Mouse (Mus musculus) T-helper 1 cell (primary cell): ENCODE measurements at regions not wholly inside any gene's neighbourhood (a gene's known extent, or its start where the extent isn't known, plus 50 kb on each side); places are given as distances from the start of the nearest gene placed in this dataset.

Experiments used
- in situ Hi-C: fragments of 300-600 bp; cut with MboI, MseI; formaldehyde crosslinking; loops from one replicate; pipeline ENCODE4 v1.15.1; 2025; ENCODE audit warnings: high pct_unique_total_duplicates

- in situ Hi-C loops, result no loop called here
These were observed 155.6 kb upstream of the Itga1 start for GRCm38 (mm10) chr13:115257345-115257744.

- in situ Hi-C loops, result no loop called here
These were observed 150.8 kb upstream of the Itga1 start for GRCm38 (mm10) chr13:115252541-115252940.

GRCm38 (mm10) chr13:115231981-115232380 lies 130.2 kb upstream of the Itga1 start:
- in situ Hi-C loops, result loop anchor here (5.0 kb wide), 1 partner anchor 1480 kb away; no protein-coding TSS in a partner anchor

GRCm38 (mm10) chr13:115230494-115230893 lies 128.7 kb upstream of the Itga1 start:
- in situ Hi-C loops, result loop anchor here (5.0 kb wide), 1 partner anchor 1482 kb away; no protein-coding TSS in a partner anchor

- in situ Hi-C loops, result no loop called here
These were observed 125.1 kb upstream of the Itga1 start for GRCm38 (mm10) chr13:115226824-115227223.

GRCm38 (mm10) chr13:115219701-115220100 lies 117.9 kb upstream of the Itga1 start:
- in situ Hi-C loops, result loop anchor here (10.0 kb wide), 2 partner anchors 445 to 1485 kb away; no protein-coding TSS in a partner anchor

- in situ Hi-C loops, result loop anchor here (10.0 kb wide), 2 partner anchors 454 to 1494 kb away; no protein-coding TSS in a partner anchor
These were observed 109.5 kb upstream of the Itga1 start for GRCm38 (mm10) chr13:115211285-115211684.

GRCm38 (mm10) chr13:115210643-115211208 lies 109.0 kb upstream of the Itga1 start:
- in situ Hi-C loops, result loop anchor here (10.0 kb wide), 2 partner anchors 454 to 1494 kb away; no protein-coding TSS in a partner anchor

- in situ Hi-C loops, result loop anchor here (10.0 kb wide), 2 partner anchors 455 to 1495 kb away; no protein-coding TSS in a partner anchor
These were observed 107.8 kb upstream of the Itga1 start for GRCm38 (mm10) chr13:115209402-115210192.

- in situ Hi-C loops, result no loop called here
These were observed 105.0 kb upstream of the Itga1 start for GRCm38 (mm10) chr13:115206723-115207122.

- in situ Hi-C loops, result no loop called here
These were observed 97.4 kb upstream of the Itga1 start for GRCm38 (mm10) chr13:115199166-115199565.

GRCm38 (mm10) chr13:115188066-115188465 lies 86.3 kb upstream of the Itga1 start:
- in situ Hi-C loops, result no loop called here

- in situ Hi-C loops, result no loop called here
These were observed 85.6 kb upstream of the Itga1 start for GRCm38 (mm10) chr13:115187356-115187755.

GRCm38 (mm10) chr13:115182211-115182870 lies 80.6 kb upstream of the Itga1 start:
- in situ Hi-C loops, result no loop called here

- in situ Hi-C loops, result no loop called here
These were observed 76.6 kb upstream of the Itga1 start for GRCm38 (mm10) chr13:115178175-115178917.

GRCm38 (mm10) chr13:115171347-115172062 lies 69.7 kb upstream of the Itga1 start:
- in situ Hi-C loops, result no loop called here

GRCm38 (mm10) chr13:115165981-115166380 lies 64.2 kb upstream of the Itga1 start:
- in situ Hi-C loops, result no loop called here

- in situ Hi-C loops, result no loop called here
These were observed 61.1 kb upstream of the Itga1 start for GRCm38 (mm10) chr13:115162689-115163413.

GRCm38 (mm10) chr13:115159386-115159785 lies 57.6 kb upstream of the Itga1 start:
- in situ Hi-C loops, result no loop called here
